Comparison of ENCODE assay signal across 17 mouse cellular contexts in the genomic region with DNA sequence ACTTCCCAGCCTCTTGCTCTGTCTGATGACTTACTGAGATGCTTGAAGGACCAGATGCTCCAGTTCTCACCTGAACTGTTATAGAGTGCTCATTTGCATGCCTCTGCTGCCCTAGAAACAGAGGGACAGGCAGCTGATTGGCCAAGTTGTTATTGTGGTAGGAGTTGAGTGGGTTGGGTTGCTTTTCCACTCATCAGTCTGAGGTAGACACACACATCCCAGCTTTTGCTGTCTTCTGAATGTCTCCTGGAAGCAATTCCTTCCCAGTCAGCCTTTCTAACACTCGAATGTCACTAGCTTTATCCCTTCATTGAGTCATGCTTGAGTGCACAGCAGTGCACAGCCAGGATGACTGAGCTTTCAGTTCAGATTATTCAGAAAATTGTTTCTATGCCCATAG.
"Had no signal": no experiment of that assay in that cellular context is flagged by ENCODE, and none has a peak within 500 bp of the region (broad histone marks: within the 10 kb centered on the region; RNA-seq: fewer than 3 reads in every experiment).

No protein-coding gene starts in this region.

- H3K27me3 ChIP-seq: kidney, embryonic 15.5 days; midbrain, embryonic 12.5 days; midbrain, embryonic 15.5 days; neural tube, embryonic 12.5 days; neural tube, embryonic 15.5 days had no signal

- H3K4me1 ChIP-seq: kidney, embryonic 15.5 days; midbrain, embryonic 12.5 days; midbrain, embryonic 15.5 days; neural tube, embryonic 12.5 days; neural tube, embryonic 15.5 days had no signal

- H3K4me3 ChIP-seq: kidney, embryonic 15.5 days; left cerebral cortex, adult 2 months; midbrain, embryonic 12.5 days; midbrain, embryonic 15.5 days; neural tube, embryonic 12.5 days; neural tube, embryonic 15.5 days had no signal

- H3K4me2 ChIP-seq: kidney, embryonic 15.5 days; lung, embryonic 14.5 days; midbrain, embryonic 12.5 days; midbrain, embryonic 15.5 days; neural tube, embryonic 12.5 days; neural tube, embryonic 15.5 days had no signal

- DNase-seq: kidney, adult 8-10 months; kidney, postnatal 10 days; kidney, postnatal 36 days; layer of hippocampus, postnatal 36 days; liver, postnatal 0 days; lung, embryonic 14.5 days; thymus, postnatal 25 days had no signal

- H3K9me3 ChIP-seq: kidney, embryonic 15.5 days; midbrain, embryonic 12.5 days; midbrain, embryonic 15.5 days; neural tube, embryonic 12.5 days; neural tube, embryonic 15.5 days had no signal

- H3K9ac ChIP-seq: kidney, embryonic 15.5 days; liver, embryonic 14.5 days; liver, postnatal 0 days; lung, embryonic 14.5 days; midbrain, embryonic 12.5 days; midbrain, embryonic 15.5 days; neural tube, embryonic 12.5 days; neural tube, embryonic 15.5 days had no signal

- ATAC-seq: liver, postnatal 0 days; lung, postnatal 0 days; midbrain, embryonic 15.5 days had no signal

- H3K27ac ChIP-seq: kidney, embryonic 15.5 days; left cerebral cortex, adult 2 months; liver, embryonic 14.5 days; macrophage; midbrain, embryonic 12.5 days; midbrain, embryonic 15.5 days; neural tube, embryonic 12.5 days; neural tube, embryonic 15.5 days; stomach, postnatal 0 days had no signal

- H3K36me3 ChIP-seq: kidney, embryonic 15.5 days; midbrain, embryonic 12.5 days; midbrain, embryonic 15.5 days; neural tube, embryonic 12.5 days; neural tube, embryonic 15.5 days had no signal
